Mouse (Mus musculus): ENCODE measurements around the gene Fgfr2.

Fgfr2 gene

DNA sequence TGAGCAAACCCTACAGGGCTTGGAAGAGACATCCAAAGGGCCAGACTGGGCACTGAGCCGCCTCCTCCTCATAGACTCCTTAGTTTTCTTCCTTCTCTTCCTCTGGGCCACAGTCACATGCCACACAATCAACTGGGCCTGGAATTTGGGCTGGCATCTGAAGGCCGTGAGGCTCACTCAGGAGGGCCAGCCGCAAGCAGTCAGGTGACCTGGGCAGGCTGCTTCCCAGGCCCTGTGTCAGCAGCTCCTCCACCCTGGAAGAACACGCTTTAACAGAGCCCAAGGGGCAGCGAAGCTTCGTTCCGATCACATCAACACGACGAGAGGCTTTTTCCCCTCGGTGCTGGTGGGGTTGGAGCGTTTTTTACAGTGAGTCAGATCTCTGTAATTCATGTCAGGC lies 320.5 kb downstream of the Fgfr2 start:
- no peak for DNase-seq (ENCODE audit: low read depth, low spot score)

DNA sequence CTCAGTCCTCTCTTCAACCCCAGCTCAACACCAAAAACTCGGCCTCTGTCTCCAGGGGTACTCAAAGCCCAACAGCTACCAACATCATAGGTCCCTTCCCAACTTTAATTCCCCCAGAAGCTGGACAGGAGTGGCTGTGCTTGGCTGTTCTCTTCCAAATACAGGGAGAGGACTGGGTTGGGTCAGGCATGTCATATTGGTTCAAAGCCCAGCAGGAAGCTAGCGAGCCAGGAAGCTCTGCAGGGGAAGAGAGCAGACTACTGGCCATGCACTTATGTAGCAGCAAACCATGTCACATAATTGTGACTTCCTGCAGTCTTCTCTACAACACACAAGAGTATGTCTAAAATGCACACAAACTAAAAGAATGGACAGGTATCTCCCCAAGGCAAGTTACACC lies 321.1 kb downstream of the Fgfr2 start:
- no peak for DNase-seq (ENCODE audit: low read depth, low spot score)

DNA sequence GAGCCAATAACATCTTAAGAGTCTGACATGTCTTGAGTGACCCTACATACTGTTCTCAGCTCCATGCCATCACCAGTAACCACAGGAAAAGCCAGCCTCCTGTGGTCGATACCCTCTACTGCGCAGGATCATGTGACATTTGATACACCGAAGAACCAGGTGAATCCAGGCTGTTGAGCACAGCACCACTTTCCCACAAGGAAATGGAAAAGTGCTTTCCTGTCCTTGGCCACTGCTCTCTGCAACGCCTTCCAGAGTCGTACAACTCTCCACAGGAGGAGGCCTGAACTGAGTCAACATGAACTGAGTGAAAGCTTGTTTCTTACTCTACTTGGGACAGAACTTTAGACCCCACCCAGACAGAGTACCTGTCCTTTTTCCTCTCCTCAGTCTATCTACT lies 321.6 kb downstream of the Fgfr2 start:
- DNase-seq (ENCODE audit: low read depth, low spot score): no peak

DNA sequence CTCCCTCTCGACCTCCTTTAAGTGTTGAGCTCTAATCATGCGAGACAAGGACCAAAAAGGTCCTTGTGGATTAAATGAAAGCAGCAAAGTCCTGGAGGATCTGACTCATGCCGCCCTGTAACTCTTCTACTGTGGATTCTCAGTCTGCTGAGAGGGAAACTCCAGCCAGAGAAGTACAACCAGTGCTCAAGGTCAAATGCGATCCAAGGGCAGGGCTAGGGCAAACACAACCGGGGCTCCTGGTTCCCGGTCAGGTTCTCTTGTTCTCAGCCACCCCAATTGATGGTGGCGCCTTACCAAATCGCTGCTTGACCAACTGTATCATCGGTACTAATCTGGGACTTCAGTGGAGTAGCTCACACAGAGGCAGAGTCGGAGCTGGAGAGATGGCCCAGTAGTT lies 322.3 kb downstream of the Fgfr2 start:
- no peak for DNase-seq (ENCODE audit: low read depth, low spot score)

DNA sequence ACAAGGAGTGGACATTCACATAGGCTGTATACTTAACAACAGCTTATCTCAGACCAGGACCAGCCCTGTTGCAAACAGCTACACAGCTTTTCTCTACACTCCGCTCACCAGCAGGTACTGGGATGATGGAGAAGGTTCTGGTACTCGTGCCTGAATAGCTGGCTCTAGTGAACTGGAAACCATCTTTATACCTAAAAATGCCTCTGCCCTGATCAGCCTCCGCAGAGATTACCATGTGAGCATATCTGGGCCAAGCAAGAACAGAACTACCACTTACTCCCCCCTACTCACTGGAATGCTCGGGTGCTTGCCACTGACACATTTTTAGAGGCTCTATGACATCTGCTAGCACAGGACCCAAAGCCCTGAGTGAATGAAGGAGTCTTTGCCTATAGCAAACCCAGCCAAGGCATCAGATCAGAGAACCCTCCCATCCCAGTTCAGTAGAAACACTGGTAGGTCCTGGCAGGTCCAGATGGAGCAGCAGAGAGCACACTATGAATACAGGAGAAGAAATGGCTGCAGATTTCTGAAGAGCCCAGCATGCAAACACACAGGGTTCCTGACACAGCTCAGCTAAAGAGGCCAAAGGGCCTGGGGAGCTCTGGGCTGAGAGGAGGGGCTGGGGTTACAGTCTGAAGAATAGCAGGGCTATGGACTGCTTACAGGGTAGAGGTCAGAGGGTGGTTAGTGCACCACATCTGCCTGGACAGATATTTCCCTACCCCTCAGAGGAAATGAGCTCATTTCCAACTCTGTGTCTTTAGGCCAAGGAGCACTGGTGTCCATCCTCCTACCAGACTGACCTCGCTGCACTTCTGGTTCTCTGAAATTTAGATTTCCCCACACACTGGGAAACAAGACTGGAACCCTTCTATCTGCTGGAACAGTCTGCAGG lies 323.8 kb downstream of the Fgfr2 start:
- no peak for DNase-seq (ENCODE audit: low read depth, low spot score)

DNA sequence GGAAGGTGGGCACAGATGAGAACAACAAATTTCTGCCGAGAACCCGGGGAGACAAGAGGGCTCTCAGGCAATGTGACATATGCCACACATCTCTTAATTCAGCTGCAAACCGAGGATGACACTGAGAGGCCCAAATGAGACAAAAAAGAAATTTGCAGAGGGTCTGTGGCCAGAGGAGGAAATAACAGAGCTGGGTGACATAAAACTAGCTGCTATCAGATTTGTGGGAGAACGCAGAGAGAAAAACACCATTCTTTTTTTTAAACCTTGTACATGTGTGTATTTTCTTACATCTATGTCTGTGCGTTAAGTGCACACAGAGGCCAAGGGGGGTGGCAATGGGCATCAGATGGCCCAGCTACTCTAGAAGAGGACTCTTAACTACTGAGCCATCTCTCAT lies 328.0 kb downstream of the Fgfr2 start:
- DNase-seq (ENCODE audit: low read depth, low spot score): no peak

DNA sequence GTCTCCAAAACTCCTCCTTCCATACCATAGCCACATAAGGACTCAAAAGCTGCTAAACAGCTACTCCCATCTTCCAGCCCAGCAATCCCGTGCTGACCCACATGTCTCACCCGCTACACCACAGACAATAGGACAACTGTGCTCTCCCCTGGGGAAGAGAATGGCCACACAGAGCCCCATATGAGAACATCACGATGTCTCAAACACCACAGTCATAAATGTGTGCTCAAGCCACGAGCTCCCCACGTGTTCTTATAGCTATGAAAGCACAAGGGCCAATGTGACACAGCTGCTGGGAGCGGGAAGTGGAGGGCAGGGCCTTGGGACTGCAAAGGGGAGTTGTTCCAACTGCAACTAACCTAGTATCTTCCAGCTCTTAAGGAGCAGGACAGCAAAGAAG lies 329.7 kb downstream of the Fgfr2 start:
- no peak for DNase-seq (ENCODE audit: low read depth, low spot score)

DNA sequence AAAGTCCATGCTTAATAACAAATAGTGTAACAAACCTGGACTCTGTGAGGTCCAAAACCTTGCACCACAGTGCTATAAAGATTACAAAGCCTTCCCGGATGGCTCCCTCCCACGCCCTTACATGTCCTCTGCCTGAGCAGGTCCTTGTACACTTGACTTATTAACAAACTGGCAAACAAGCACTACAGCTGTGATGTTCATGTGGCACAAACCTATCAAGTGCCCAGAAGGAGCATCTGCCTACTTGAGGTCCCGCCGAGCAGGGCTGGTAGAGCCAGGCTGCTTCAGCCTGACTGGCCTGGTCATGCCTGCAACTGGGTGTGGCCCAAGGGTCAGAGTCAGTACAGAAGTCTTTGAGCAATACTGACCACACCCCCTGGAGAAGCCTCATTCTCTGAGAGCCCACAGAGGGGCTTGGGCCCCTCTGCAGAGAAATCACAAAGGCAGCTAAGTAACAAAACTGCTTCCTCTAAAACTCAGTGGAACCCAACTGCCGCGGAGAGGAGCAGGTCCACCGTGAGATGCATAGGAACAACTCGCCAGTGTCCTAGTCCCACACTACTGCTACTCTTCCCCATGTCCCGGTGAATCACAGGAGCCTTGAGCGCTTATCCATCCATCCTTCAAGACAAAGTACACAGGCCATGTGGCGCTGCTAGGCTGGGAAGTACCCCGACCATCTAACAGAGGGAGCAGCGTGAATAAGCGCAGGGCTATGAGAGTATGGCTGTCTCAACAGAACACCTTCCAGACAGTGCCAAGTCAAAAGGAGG lies 332.5 kb downstream of the Fgfr2 start:
- DNase-seq (ENCODE audit: low read depth, low spot score): peak; percentile 22

DNA sequence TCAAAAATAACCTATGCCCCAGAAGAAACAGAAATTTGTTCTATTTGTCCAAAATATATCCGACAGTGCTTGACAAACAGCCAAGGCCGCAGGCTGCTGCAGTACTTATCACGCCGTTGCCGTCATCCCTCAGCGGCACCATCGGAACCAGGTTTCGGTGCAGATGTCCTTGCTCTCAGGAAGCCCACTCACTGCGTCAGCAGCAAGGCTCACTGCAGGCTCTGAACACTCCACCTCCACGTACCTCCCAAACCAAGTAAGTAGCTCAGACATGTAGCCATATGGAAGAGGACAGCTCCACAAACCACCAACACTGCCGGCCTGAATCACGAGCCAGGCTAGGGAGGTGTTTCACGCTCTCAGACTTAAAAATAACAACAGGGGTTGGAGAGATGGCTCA lies 334.3 kb downstream of the Fgfr2 start:
- no peak for DNase-seq (ENCODE audit: low read depth, low spot score)

DNA sequence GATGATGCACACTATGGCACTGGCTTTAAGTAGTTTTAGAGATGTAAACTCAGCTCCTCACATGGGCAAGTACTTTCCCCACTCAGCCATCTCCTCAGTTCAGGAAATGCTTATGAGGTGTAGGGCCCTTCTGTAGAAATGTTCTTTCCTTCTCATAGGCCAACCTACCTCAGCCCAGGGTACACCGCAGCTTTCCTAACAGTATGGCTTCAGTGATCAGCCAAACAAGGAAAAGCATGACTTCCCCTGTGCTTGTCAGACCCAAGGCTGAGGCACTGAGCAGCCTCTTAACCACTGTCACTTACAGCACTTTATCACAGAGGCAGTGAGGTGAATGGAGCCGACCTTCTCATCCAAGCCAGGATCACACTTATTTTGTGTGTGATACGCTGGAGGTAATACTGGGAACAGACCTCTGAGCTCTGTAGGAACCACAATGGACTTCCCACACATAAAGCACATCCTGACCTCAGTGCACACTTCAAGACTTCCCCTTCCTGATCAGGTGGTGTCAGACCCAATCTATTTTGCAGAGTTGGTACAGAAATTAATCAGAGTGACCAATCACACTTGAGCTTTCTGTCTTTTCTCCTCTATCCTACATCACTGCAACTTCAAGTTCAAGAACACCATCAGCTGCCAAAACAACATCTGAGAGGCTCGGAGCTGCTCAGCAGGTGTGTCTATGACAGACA lies 335.5 kb downstream of the Fgfr2 start:
- DNase-seq (ENCODE audit: low read depth, low spot score): no peak

DNA sequence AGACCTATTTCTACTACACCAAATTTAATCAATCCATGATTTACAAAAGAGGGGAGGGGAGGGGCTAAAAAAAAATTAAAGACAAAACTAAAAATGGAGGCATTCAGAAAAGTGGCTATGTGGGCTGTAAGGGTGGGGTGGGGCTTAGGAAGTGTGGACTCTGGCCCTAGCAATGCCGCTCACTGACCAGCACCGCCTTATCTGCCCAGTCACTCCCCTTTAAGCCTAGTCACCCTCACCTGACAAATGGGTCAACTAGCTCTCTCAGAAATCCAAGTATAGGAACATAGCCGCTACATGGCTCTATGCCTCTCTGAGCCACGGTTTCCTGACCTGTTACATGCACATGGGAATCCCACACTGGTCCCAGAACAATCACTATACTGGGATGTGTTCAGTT lies 336.1 kb downstream of the Fgfr2 start:
- no peak for DNase-seq (ENCODE audit: low read depth, low spot score)

DNA sequence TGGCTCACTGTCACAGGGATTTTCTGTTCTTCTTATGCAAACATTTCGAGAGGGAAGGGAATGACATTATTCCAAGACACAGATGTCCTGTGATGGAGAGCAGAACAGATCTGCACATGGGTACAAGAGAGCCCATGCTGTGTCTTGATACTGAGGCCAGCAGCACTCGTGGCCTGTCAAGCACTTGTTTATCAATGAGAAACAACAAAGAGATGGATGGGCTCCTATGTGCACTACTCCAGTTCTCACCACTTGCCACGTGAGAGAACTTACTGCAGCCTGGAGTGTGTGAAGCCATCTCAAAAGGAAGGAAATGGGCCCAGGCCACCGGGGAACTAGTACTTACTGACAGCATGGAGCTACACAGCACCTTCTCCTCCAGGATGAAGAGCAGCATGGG lies 336.6 kb downstream of the Fgfr2 start:
- DNase-seq (ENCODE audit: low read depth, low spot score): no peak

DNA sequence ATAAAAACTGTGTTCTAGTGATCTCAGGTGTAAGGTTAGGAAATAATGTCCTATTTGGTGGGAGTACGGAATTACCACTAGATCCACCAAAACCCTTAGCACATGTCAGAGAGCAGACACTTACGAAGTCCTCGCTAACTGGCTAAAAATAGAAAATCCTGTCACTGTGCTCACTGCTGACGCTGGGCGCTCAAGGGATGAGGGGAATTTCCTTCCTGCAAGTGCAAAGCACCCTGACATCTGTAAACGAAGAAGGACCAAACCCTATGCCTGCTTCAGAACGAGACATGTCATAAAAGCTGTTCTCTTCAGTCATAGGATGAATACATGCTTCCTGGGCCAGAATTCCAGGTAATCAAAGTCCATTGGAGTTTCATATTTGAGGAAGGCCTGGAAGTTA lies 337.1 kb downstream of the Fgfr2 start:
- no peak for DNase-seq (ENCODE audit: low read depth, low spot score)

DNA sequence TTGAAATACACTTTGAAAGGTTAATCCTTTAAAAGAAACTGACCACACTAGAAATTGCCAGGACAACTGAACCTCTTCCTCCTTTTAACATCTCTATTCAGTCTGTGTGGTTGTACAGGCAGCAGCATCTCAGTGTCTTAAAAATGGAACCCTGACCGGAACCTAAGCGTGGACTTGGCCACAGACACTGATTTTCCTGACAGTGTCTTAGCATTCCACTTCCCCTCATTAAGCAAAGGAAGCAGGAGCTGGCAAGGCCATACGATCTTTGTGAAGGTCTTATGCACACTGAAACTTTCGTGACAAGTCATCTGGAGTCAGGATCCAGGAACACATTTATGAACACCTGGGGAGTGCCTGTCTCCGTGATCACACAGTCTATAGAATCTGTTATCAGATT lies 339.0 kb downstream of the Fgfr2 start:
- no peak for DNase-seq (ENCODE audit: low read depth, low spot score)

DNA sequence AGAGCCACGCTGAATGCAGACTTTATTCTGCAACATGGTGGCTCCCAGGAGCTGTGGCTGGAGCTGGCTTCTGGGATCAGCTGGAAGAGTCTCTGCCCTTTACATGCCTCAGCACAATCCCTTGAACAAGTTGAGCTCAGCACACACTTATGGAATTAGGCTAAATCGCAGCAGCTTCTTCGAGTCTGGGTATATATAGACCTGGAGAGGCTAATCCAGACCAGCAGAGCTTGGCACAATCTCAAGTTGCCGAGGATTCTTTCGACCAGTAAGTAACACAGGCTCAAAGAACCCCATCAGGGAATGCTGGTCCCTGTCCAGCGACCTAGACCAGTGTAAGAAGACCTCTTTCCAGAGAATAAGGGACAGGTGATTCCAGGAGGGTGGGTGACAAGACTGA lies 341.3 kb downstream of the Fgfr2 start:
- DNase-seq (ENCODE audit: low read depth, low spot score): no peak

DNA sequence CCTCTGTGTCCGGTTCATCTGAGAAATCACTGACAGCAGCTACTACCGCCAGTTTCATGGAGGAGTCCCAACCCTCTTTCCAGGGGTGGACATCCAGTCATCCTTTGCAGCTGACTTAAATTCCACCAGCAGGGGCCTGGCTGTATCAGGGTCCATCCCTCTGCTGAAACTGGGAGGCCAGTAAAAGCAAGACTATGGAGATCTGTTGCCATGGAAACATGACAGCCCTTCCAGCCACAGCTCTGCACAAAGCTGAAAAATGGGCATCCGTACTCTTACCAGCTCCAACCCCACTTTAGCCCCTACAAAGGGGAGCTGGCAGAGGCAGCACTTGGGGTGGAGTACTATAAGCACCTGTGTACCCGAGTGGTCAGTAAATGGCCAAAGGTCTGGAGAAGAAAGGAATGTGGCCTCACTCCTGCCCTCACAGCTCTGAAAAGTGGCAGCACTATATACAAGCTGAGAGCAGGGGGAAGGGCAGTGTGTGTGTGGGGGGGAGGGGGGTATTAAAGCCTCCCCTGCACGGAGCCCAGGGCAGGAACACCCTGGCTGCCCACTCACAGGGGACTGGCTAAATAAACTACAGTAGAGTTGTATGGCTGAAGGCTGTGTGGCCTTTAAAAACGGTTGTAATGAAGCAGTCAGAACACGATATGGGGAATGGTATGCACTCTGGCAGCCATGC lies 341.9 kb downstream of the Fgfr2 start:
- DNase-seq (ENCODE audit: low read depth, low spot score): peak; percentile 47

DNA sequence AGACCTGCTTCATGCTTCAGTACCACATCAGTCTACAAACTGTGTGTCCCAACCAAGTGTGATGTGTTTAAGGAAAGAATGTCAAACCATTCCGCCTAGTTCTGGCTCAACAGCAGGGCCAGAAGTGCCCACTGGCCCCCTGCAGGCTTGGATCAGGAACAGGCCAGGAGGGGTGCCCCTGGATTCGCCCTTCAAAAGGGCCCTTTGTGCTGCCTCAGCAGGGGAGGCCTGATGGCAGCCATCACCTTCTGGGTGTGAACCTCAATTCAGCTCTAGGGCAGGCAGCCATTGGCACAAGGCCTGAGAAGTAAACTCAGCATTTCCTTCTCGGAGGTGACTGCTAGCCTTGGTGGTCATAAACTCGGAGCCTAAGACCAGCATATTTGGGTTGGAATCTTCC lies 342.5 kb downstream of the Fgfr2 start:
- DNase-seq (ENCODE audit: low read depth, low spot score): peak; percentile 88

DNA sequence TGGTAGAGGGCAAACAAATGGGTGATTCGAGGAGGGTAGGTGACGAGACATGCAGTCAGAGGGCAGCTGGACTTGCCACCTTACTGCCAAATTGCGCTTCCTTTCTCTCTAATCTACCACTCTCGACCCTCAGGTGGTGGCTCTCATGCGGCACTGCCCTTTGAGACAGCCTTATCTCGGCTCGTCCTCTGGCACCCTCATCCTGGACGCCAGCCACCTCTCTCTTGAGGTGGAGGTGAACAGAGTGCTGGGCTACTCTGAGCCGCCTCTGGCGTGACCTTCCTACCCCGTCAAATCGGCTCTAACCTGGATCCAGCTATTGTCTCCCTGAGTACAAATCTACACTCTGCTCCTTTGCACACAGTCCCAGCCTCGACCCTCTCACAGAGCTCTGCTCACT lies 344.5 kb downstream of the Fgfr2 start:
- no peak for DNase-seq (ENCODE audit: low read depth, low spot score)

DNA sequence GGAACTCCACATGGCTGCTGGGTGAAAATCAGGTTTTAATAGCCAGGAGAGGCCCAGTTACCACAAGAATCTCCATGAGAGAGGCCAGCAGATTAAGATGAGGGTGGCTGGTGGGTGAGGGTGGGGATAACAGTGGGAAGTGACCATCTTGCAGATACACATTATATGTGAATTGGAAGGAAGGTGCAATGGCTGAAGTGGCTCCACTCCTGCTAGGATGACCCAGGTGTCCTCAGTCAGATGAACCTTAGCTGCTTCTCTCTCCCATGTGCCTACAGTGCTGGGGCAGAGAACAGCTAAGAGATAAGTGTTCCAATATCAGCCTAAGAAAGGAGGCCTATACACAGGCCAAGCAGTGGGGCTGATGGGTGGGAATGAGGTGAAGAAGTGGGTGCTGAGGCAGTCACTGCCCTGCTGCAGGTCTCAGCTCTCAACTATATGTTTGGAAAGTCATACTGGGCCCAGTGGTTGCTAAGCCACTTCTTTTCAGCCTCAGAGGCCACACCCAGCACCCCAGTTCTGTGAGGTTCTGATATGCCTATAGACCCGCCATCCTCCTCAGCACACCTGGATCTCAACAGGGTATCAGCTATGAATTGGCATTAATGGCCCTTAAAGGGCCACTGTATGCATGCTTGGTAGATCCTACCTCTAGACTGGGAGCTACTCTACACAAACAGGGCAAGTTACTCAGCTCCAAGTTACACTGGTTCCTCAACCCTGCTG lies 345.3 kb downstream of the Fgfr2 start:
- no peak for DNase-seq (ENCODE audit: low read depth, low spot score)

DNA sequence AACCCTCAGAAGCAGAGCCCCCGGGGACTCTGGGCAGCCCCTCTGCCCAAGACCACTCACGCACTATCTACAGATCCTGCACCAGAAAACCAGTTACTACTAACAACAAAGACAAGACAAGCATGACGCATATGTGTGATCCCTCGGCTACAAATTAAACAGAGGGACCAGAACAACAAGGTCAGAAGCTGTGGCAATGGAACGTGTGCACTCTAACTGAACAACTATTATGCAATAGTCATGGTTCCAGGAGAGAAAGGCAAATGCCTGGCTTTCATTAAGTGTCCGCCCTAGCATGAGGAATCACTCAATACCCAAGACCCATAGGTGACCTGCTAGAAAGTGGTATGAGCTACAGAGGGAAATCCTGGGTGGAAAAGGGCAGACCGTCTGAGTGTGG lies 346.0 kb downstream of the Fgfr2 start:
- DNase-seq (ENCODE audit: low read depth, low spot score): no peak

All from ES-CJ7 (cell line).